Mouse (Mus musculus): ENCODE results near the gene Aoc3. TPM values are rescaled to one million over a fixed set of nuclear protein-coding genes. Genes with fewer than 3 reads are reported as not detected.

Aoc3 gene
- total and polyA plus RNA-seq, 3 experiments, result 0.62 to 2.2 TPM; not detected in 1

GRCm38 (mm10) chr11:101348774-101349173 lies 18.4 kb downstream of the Aoc3 start:
- TF ChIP-seq TBP (IDR thresholded peaks at IDR 0.05; ENCODE audit: low read depth, low read length) (no peak), TAL1 (IDR thresholded peaks at IDR 0.05; ENCODE audit: low read length) (no peak), TCF12 (IDR thresholded peaks at IDR 0.05; ENCODE audit: low read depth, low read length) (no peak), ZMIZ1 (IDR thresholded peaks at IDR 0.05; ENCODE audit: low read depth, low read length) (no peak), CHD2 (IDR thresholded peaks at IDR 0.05; ENCODE audit: low read length) (no peak)

GRCm38 (mm10) chr11:101349216-101349615 lies 18.8 kb downstream of the Aoc3 start:
- Histone ChIP-seq H3K36me3 (ENCODE audit: control insufficient read depth in 1 of 2, insufficient read depth in 2 of 2, low read length in 2 of 2) (no peaks in the 10 kb centered on the region), H3K9me3 (replicated peaks; ENCODE audit: insufficient read depth, low read length) (no peaks in the 10 kb centered on the region), H3K27ac (ENCODE audit: control insufficient read depth, low read depth, low read length) (no peak overlapping the region), H3K4me1 (ENCODE audit: control insufficient read depth in 1 of 2, insufficient read depth in 2 of 2, low read length in 2 of 2) (no peaks in the 10 kb centered on the region), H3K4me3 (ENCODE audit: control insufficient read depth in 1 of 2, insufficient read depth in 1 of 2, low read depth in 2 of 2, low read length in 2 of 2) (no peak overlapping the region), H3K9ac (ENCODE audit: control insufficient read depth, low read depth, low read length, poor library complexity, severe bottlenecking) (no peak overlapping the region), H3K79me2 (ENCODE audit: control insufficient read depth, insufficient read depth, low read length, poor library complexity) (no peaks in the 10 kb centered on the region), H3K27me3 (ENCODE audit: control insufficient read depth in 1 of 2, insufficient read depth in 2 of 2, low read length in 2 of 2) (peaks cover 0 to 2% of the 10 kb centered on the region in 2 experiments; a peak in 2 of 4 replicates)
- TF ChIP-seq EP300 (IDR thresholded peaks at IDR 0.05; ENCODE audit: low read depth in 1 of 2, low read length in 2 of 2), result no peak
- no peak for TF ChIP-seq RAD21 (IDR thresholded peaks at IDR 0.05; ENCODE audit: low read depth, low read length)
- TF ChIP-seq USF1 (IDR thresholded peaks at IDR 0.05; ENCODE audit: low read depth, low read length), result no peak
- TF ChIP-seq BHLHE40 (IDR thresholded peaks at IDR 0.05; ENCODE audit: borderline replicate concordance, low read depth, low read length), result no peak
- no peak for TF ChIP-seq ZMIZ1 (IDR thresholded peaks at IDR 0.05; ENCODE audit: low read depth, low read length)
- TF ChIP-seq CHD2 (IDR thresholded peaks at IDR 0.05; ENCODE audit: low read length), result no peak
- no peak for TF ChIP-seq ZNF384 (IDR thresholded peaks at IDR 0.05; ENCODE audit: low read depth, low read length)
- TF ChIP-seq MAFK (IDR thresholded peaks at IDR 0.05; ENCODE audit: borderline replicate concordance, low read depth, low read length), result no peak
- TF ChIP-seq GATA1 (IDR thresholded peaks at IDR 0.05; ENCODE audit: low read depth, low read length), result no peak
- no peak for DNase-seq (ENCODE audit: low read depth, low spot score)

More at GRCm38 (mm10) chr11:101348774-101349173, 18.4 kb downstream of the Aoc3 start:
- no peak overlapping the region for H3K4me3 ChIP-seq (ENCODE audit: control insufficient read depth in 1 of 2, insufficient read depth in 1 of 2, low read depth in 2 of 2, low read length in 2 of 2)
- H3K79me2 ChIP-seq (ENCODE audit: control insufficient read depth, insufficient read depth, low read length, poor library complexity), result no peaks in the 10 kb centered on the region
- DNase-seq (ENCODE audit: low read depth, low spot score), result no peak
- peaks cover 0 to 2% of the 10 kb centered on the region in 2 experiments; a peak in 1 of 4 replicates for H3K27me3 ChIP-seq (ENCODE audit: control insufficient read depth in 1 of 2, insufficient read depth in 2 of 2, low read length in 2 of 2)
- H3K9me3 ChIP-seq (replicated peaks; ENCODE audit: insufficient read depth, low read length), result no peaks in the 10 kb centered on the region
- H3K36me3 ChIP-seq (ENCODE audit: control insufficient read depth in 1 of 2, insufficient read depth in 2 of 2, low read length in 2 of 2), result no peaks in the 10 kb centered on the region
- H3K4me1 ChIP-seq (ENCODE audit: control insufficient read depth in 1 of 2, insufficient read depth in 2 of 2, low read length in 2 of 2), result no peaks in the 10 kb centered on the region
- H3K27ac ChIP-seq (ENCODE audit: control insufficient read depth, low read depth, low read length), result no peak overlapping the region
- no peak overlapping the region for H3K9ac ChIP-seq (ENCODE audit: control insufficient read depth, low read depth, low read length, poor library complexity, severe bottlenecking)

GRCm38 (mm10) chr11:101351100-101351720 lies 20.8 kb downstream of the Aoc3 start:
- Histone ChIP-seq H3K4me1 (ENCODE audit: control insufficient read depth in 1 of 2, insufficient read depth in 2 of 2, low read length in 2 of 2) (no peaks in the 10 kb centered on the region), H3K79me2 (ENCODE audit: control insufficient read depth, insufficient read depth, low read length, poor library complexity) (no peaks in the 10 kb centered on the region), H3K36me3 (ENCODE audit: control insufficient read depth in 1 of 2, insufficient read depth in 2 of 2, low read length in 2 of 2) (no peaks in the 10 kb centered on the region), H3K27ac (ENCODE audit: control insufficient read depth, low read depth, low read length) (no peak overlapping the region), H3K4me3 (ENCODE audit: control insufficient read depth in 1 of 2, insufficient read depth in 1 of 2, low read depth in 2 of 2, low read length in 2 of 2) (no peak overlapping the region), H3K27me3 (ENCODE audit: control insufficient read depth in 1 of 2, insufficient read depth in 2 of 2, low read length in 2 of 2) (peaks cover 2 to 8% of the 10 kb centered on the region in 2 experiments), H3K9ac (ENCODE audit: control insufficient read depth, low read depth, low read length, poor library complexity, severe bottlenecking) (no peak overlapping the region), H3K9me3 (replicated peaks; ENCODE audit: insufficient read depth, low read length) (no peaks in the 10 kb centered on the region)
- TF ChIP-seq NELFE (IDR thresholded peaks at IDR 0.05; ENCODE audit: low read depth, low read length) (no peak), RAD21 (IDR thresholded peaks at IDR 0.05; ENCODE audit: low read depth, low read length) (no peak), ZKSCAN1 (IDR thresholded peaks at IDR 0.05; ENCODE audit: low read depth, low read length) (no peak), MYB (IDR thresholded peaks at IDR 0.05; ENCODE audit: low read depth, low read length) (no peak), CHD2 (IDR thresholded peaks at IDR 0.05; ENCODE audit: low read length) (no peak), JUND (IDR thresholded peaks at IDR 0.05; ENCODE audit: low read depth, low read length) (no peak), HCFC1 (IDR thresholded peaks at IDR 0.05; ENCODE audit: low read depth, low read length) (no peak), SIN3A (IDR thresholded peaks at IDR 0.05; ENCODE audit: low read length) (no peak), CTCF (IDR thresholded peaks at IDR 0.05 in 2 of 3, conservative IDR thresholded peaks at IDR 0.05 in 1 of 3; ENCODE audit: control insufficient read depth in 1 of 3, insufficient read depth in 1 of 3, low read depth in 2 of 3, low read length in 3 of 3, poor library complexity in 1 of 3, severe bottlenecking in 1 of 3) (no peak), TBP (IDR thresholded peaks at IDR 0.05; ENCODE audit: low read depth, low read length) (no peak), MAFK (IDR thresholded peaks at IDR 0.05; ENCODE audit: borderline replicate concordance, low read depth, low read length) (no peak), EP300 (IDR thresholded peaks at IDR 0.05; ENCODE audit: low read depth in 1 of 2, low read length in 2 of 2) (no peak), CHD1 (IDR thresholded peaks at IDR 0.05; ENCODE audit: low read depth, low read length) (no peak), E2F4 (IDR thresholded peaks at IDR 0.05; ENCODE audit: borderline replicate concordance, low read depth, low read length) (no peak), POLR2A (IDR thresholded peaks at IDR 0.05; ENCODE audit: control insufficient read depth in 1 of 2, insufficient read depth in 1 of 2, low read depth in 1 of 2, low read length in 2 of 2, poor library complexity in 1 of 2) (no peak), MAZ (IDR thresholded peaks at IDR 0.05; ENCODE audit: low read depth, low read length) (no peak), GABPA (IDR thresholded peaks at IDR 0.05; ENCODE audit: low read depth, low read length) (no peak), MAX (IDR thresholded peaks at IDR 0.05; ENCODE audit: low read length) (no peak)
- no peak for DNase-seq (ENCODE audit: low read depth, low spot score)

Measured in MEL (cell line).